Mouse (Mus musculus) kidney, adult 8-10 months (tissue): ENCODE data around the gene Dnm2.

Experiments used
- DNase-seq, 2 experiments: peaks; one replicate each; pipeline ENCODE4 v3.0.0; 2022

Dnm2 gene

DNA sequence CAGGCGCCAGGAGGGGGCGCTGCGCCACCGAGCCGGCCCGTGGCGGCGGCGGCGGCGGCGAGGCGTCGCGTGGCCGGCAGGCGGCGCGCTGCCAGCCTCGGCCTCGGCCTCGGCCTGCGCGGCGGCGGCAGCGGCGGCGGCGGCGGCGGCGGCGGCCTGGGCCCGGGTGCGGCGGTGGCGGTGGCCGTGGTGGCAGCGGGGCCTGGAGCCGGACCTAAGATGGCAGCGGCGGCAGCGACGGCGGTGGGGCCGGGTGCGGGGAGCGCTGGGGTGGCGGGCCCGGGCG is 122.0 kb downstream of the Dnm2 start, which contains the start of gene Carm1:
TSS of gene Carm1 (plus strand) at position 106 of the 286 bp plus-strand sequence.
- DNase-seq: peak in 1 of 2 experiments; percentile 55

DNA sequence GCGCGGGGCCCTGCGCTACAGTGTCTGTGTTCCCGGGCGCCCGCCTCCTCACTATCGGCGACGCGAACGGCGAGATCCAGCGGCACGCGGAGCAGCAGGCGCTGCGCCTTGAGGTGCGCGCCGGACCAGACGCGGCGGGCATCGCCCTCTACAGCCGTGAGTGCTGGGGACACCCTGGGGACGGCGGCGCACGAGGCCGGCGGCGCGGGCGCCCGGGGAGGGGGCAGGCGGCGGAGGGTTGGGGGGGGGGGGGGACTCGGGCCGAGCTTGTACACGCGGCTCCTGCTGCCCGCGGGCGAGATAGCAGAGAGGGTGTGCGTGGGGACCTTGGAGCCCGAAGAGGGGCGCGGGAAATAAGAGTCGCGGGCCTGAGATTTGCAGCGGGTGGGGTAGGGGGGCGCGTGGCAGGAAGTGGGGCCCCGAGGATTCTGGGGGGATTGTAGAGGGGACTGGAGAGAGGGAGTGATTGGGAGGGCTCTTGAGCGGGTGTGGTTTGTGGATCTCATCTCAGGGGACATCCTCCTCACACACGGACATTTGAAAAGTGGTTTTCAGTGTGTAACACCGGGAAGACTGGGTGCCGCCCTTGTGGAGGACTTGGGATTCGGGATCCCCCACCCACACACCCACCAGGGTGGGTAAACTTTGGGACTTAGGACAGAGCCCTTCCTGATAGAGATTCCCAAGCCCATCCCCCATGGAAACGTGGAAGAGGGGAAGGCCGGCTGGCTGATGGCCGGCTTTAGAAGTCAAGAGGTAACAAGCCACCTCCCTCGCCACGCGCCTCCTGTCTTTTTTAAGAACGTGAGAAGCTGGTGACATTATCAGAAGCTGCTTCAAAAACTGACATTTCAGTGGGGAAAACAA is 122.6 kb downstream of the Dnm2 start:
- peak; percentile 52 to 56 for DNase-seq

DNA sequence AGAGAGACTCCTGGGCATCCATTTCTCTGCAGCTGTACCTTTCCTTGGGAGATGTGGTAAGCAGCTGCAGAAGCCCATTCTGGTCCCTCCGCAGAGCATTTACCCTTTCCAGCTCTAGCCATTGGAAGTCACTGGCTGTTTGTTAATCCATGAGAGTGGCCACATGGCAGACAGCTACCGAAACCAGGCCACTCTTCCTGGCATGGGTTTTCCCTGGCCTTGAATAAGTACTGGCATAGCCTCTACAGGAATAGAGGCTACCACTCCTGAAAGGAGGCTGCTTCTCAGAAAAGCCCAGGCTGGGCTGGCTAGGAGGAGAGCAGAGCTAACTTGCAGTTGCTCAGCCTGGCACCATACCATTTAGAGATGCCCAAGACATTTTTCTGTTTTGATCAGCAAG is 126.3 kb downstream of the Dnm2 start:
- DNase-seq: no peak

DNA sequence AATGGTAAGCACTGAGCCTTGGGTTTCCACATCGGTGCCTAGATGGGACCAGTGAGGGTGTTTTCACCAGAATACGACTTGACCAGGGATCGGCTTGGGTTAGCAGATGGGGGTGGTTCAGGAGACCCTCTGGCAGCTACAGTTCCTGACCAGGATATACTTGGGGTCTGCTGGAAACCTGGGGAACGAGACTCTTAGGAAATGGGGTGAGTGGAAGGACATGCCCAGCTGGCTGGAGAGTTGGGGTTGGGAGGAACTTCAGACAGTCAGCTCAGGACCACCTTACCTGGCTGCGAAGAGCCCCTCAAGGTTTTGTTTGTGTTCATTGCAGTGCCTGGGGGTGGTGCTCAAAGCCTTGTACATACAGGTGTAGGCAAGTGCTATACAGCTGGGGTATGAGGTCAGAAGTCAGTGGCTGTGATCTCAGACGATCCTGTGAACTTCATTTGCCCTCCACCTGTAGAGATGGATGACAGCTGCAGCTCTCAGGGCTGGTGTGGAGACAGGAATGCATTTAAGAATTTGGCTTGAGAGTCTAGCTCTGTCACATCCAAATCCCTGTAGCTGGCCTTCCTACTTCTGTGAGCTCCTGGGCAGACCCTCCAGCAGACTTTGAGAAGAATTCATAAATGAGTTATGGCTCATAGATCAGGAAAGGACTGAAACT is 129.0 kb downstream of the Dnm2 start:
- DNase-seq: no peak

DNA sequence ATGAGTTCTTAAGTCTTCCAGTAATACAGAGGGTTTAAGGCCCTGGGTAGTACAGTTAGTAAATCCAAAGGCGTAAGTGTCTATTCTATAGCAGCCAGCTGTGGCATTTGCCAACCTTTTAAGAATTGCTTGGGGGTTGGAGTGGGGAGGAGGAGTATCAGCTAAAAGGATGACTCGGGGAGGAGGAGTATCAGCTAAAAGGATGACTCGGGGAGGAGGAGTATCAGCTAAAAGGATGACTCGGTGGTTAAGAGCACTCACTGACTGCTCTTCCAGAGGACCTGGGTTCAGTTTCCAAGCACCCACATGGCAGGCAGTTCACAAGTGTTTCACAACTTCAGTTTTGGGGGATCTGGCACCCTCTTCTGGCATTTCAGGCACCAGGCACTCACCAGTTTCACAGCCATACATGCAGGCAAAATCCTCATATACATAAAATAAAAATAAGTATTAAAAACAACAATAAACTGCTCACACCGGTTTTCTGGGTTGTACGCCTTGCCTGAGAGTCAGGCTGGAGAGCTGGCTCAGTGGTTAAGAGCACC is 130.6 kb downstream of the Dnm2 start:
- no peak for DNase-seq

DNA sequence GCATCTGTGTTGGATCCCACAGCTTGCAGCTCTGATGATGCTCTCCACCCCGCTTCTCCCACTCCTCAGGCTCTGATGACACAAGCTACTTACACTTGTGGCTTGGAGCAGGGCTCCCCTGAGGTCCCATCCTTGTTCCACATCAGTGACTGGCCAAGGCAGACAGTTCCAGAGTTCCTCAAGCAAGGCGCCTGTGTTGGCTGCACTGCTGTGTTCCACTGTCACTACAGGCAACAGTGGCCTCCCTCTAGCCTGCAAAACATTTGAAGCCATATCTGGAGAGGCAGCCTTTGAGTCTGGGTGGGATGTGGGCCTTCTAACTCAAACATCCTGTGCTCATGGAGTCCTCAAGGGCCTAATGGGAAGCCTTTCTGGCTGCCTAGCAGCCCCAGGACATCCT is 132.3 kb downstream of the Dnm2 start:
- no peak for DNase-seq
